Mouse (Mus musculus): ENCODE results near the gene Palm3. TPM values are rescaled to one million over a fixed set of nuclear protein-coding genes. Genes with fewer than 3 reads are reported as not detected.

Gene Palm3
- polyA plus RNA-seq, 1 experiment from 2014 or later: 7.4 TPM

- H3K27ac ChIP-seq (ENCODE audit: low read depth, low read length): no peak overlapping the region
- H3K36me3 ChIP-seq (ENCODE audit: control insufficient read depth, insufficient read depth, low read length): peaks cover 4% of the 10 kb centered on the region; the same call in 1 of the 2 replicates
- no peak for ATAC-seq (ENCODE audit: low FRiP score, low TSS enrichment)
- no peaks in the 10 kb centered on the region for H3K27me3 ChIP-seq (ENCODE audit: control insufficient read depth, insufficient read depth, low read length)
- H3K4me1 ChIP-seq (ENCODE audit: control insufficient read depth, insufficient read depth, low read length): peaks cover 36% of the 10 kb centered on the region
- H3K9ac ChIP-seq (ENCODE audit: low read depth, low read length): no peak overlapping the region
- H3K9me3 ChIP-seq (ENCODE audit: control insufficient read depth, low read length): no peaks in the 10 kb centered on the region
- H3K4me2 ChIP-seq (replicated peaks; ENCODE audit: low read depth, low read length): no peak overlapping the region
- WGBS: 73% methylated on average over 2 of the region's 2 CpGs
- H3K4me3 ChIP-seq (ENCODE audit: low read length): no peak overlapping the region
Measured at GRCm38 (mm10) chr8:84069750-84070149, 48.5 kb downstream of the Palm3 start.

DNA sequence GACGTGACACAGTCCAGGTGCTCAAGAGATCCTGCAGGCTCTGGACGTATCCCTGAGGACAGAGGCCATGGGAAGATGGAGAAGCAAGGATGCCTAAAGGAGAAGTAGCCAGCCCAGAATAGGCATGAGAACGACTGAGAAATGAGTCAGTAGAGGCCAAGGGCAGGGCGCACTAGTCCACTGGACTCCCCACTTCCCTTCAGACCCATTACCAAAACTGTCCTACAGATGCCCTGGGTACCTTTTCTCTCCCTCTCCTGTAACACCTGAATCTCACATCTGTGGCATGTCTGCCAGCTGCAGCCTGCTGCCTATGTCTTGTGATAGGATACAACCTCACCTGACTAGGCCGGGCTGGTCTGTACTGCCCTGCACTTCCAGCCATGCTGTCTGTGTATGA is 49.0 kb downstream of the Palm3 start:
- Histone ChIP-seq H3K27me3 (ENCODE audit: control insufficient read depth, insufficient read depth, low read length) (no peaks in the 10 kb centered on the region), H3K36me3 (ENCODE audit: control insufficient read depth, insufficient read depth, low read length) (peaks cover 4% of the 10 kb centered on the region; the same call in 1 of the 2 replicates), H3K9me3 (ENCODE audit: control insufficient read depth, low read length) (no peaks in the 10 kb centered on the region), H3K9ac (ENCODE audit: low read depth, low read length) (no peak overlapping the region), H3K4me1 (ENCODE audit: control insufficient read depth, insufficient read depth, low read length) (peaks cover 36% of the 10 kb centered on the region), H3K27ac (ENCODE audit: low read depth, low read length) (no peak overlapping the region), H3K4me2 (replicated peaks; ENCODE audit: low read depth, low read length) (no peak overlapping the region), H3K4me3 (ENCODE audit: low read length) (no peak overlapping the region)
- ATAC-seq (ENCODE audit: low FRiP score, low TSS enrichment): no peak
- WGBS: 90% methylated on average over 5 of the region's 5 CpGs

- no peak for ATAC-seq (ENCODE audit: low FRiP score, low TSS enrichment)
- peaks cover 36% of the 10 kb centered on the region for H3K4me1 ChIP-seq (ENCODE audit: control insufficient read depth, insufficient read depth, low read length)
- H3K9me3 ChIP-seq (ENCODE audit: control insufficient read depth, low read length): no peaks in the 10 kb centered on the region
- H3K9ac ChIP-seq (ENCODE audit: low read depth, low read length): no peak overlapping the region
- WGBS: 93% methylated on average over 2 of the region's 2 CpGs
- peaks cover 4% of the 10 kb centered on the region; the same call in 1 of the 2 replicates for H3K36me3 ChIP-seq (ENCODE audit: control insufficient read depth, insufficient read depth, low read length)
- H3K4me2 ChIP-seq (replicated peaks; ENCODE audit: low read depth, low read length): no peak overlapping the region
- H3K27ac ChIP-seq (ENCODE audit: low read depth, low read length): no peak overlapping the region
- H3K4me3 ChIP-seq (ENCODE audit: low read length): no peak overlapping the region
- no peaks in the 10 kb centered on the region for H3K27me3 ChIP-seq (ENCODE audit: control insufficient read depth, insufficient read depth, low read length)
Measured at GRCm38 (mm10) chr8:84070667-84071066, 49.4 kb downstream of the Palm3 start.

- WGBS: 60% methylated on average over 3 of the region's 3 CpGs
- H3K36me3 ChIP-seq (ENCODE audit: control insufficient read depth, insufficient read depth, low read length): peaks cover 9% of the 10 kb centered on the region; the same call in 1 of the 2 replicates
- no peaks in the 10 kb centered on the region for H3K27me3 ChIP-seq (ENCODE audit: control insufficient read depth, insufficient read depth, low read length)
- H3K4me2 ChIP-seq (replicated peaks; ENCODE audit: low read depth, low read length): no peak overlapping the region
- no peak overlapping the region for H3K27ac ChIP-seq (ENCODE audit: low read depth, low read length)
- H3K9ac ChIP-seq (ENCODE audit: low read depth, low read length): no peak overlapping the region
- no peak overlapping the region for H3K4me3 ChIP-seq (ENCODE audit: low read length)
- peaks cover 36% of the 10 kb centered on the region for H3K4me1 ChIP-seq (ENCODE audit: control insufficient read depth, insufficient read depth, low read length)
- ATAC-seq (ENCODE audit: low FRiP score, low TSS enrichment): no peak
- H3K9me3 ChIP-seq (ENCODE audit: control insufficient read depth, low read length): no peaks in the 10 kb centered on the region
Measured at GRCm38 (mm10) chr8:84071921-84072320, 50.6 kb downstream of the Palm3 start.

GRCm38 (mm10) chr8:84072321-84072720 is 51.0 kb downstream of the Palm3 start:
- no peak for ATAC-seq (ENCODE audit: low FRiP score, low TSS enrichment)
- H3K9me3 ChIP-seq (ENCODE audit: control insufficient read depth, low read length): no peaks in the 10 kb centered on the region
- H3K36me3 ChIP-seq (ENCODE audit: control insufficient read depth, insufficient read depth, low read length): peaks cover 9% of the 10 kb centered on the region; the same call in 1 of the 2 replicates
- 90% methylated on average over 10 of the region's 10 CpGs for WGBS
- H3K27me3 ChIP-seq (ENCODE audit: control insufficient read depth, insufficient read depth, low read length): no peaks in the 10 kb centered on the region
- H3K27ac ChIP-seq (ENCODE audit: low read depth, low read length): no peak overlapping the region
- H3K4me3 ChIP-seq (ENCODE audit: low read length): no peak overlapping the region
- peaks cover 36% of the 10 kb centered on the region for H3K4me1 ChIP-seq (ENCODE audit: control insufficient read depth, insufficient read depth, low read length)
- no peak overlapping the region for H3K9ac ChIP-seq (ENCODE audit: low read depth, low read length)
- H3K4me2 ChIP-seq (replicated peaks; ENCODE audit: low read depth, low read length): no peak overlapping the region

DNA sequence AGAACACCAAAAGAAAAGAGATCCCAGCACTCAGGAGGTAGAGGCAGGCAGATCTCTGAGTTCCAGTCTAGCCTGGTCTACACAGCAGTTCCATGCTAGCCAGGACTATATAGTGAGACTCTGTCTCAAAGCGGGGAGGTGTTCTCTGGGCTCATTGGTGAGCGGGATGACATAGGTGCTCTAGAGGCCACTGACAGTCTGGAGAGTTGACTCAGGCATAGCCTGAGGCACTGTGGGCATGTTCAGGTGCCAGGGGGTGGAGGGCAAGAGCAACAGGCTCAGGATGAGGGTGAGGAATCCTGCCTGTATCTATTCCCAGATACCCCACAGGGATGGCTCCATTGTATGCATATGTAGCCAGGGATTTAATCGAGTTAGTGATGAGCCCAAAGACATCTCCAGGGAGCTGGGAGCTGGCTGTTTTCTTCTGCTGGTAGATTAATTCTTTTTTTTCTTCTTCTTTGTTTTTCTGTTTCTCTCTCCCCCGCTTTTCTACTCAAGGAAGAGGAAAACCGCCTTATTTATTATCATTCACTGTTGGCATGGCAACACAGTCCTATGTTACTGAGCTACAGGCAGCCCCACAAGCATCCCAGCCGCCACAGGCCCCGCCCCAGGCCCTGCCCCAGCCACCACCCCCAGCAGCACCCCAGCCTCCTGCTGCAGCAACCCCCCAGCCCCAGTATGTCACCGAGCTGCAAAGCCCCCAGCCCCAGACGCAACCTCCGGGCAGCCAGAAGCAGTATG is 52.1 kb downstream of the Palm3 start:
- H3K27me3 ChIP-seq (ENCODE audit: control insufficient read depth, insufficient read depth, low read length): no peaks in the 10 kb centered on the region
- H3K4me2 ChIP-seq (replicated peaks; ENCODE audit: low read depth, low read length): no peak overlapping the region
- H3K9me3 ChIP-seq (ENCODE audit: control insufficient read depth, low read length): no peaks in the 10 kb centered on the region
- H3K36me3 ChIP-seq (ENCODE audit: control insufficient read depth, insufficient read depth, low read length): peaks cover 12% of the 10 kb centered on the region; the same call in 1 of the 2 replicates
- H3K9ac ChIP-seq (ENCODE audit: low read depth, low read length): no peak overlapping the region
- H3K4me1 ChIP-seq (ENCODE audit: control insufficient read depth, insufficient read depth, low read length): peaks cover 25% of the 10 kb centered on the region
- ATAC-seq (ENCODE audit: low FRiP score, low TSS enrichment): no peak
- H3K4me3 ChIP-seq (ENCODE audit: low read length): no peak overlapping the region
- H3K27ac ChIP-seq (ENCODE audit: low read depth, low read length): no peak overlapping the region
- 58% methylated on average over 10 of the region's 10 CpGs for WGBS

GRCm38 (mm10) chr8:84076412-84076811 is 55.1 kb downstream of the Palm3 start:
- Histone ChIP-seq H3K9ac (ENCODE audit: low read depth, low read length) (no peak overlapping the region), H3K4me3 (ENCODE audit: low read length) (no peak overlapping the region), H3K4me2 (replicated peaks; ENCODE audit: low read depth, low read length) (no peak overlapping the region), H3K36me3 (ENCODE audit: control insufficient read depth, insufficient read depth, low read length) (peaks cover 30% of the 10 kb centered on the region), H3K4me1 (ENCODE audit: control insufficient read depth, insufficient read depth, low read length) (peaks cover 9% of the 10 kb centered on the region), H3K27ac (ENCODE audit: low read depth, low read length) (no peak overlapping the region), H3K9me3 (ENCODE audit: control insufficient read depth, low read length) (no peaks in the 10 kb centered on the region), H3K27me3 (ENCODE audit: control insufficient read depth, insufficient read depth, low read length) (no peaks in the 10 kb centered on the region)
- no peak for ATAC-seq (ENCODE audit: low FRiP score, low TSS enrichment)
- WGBS: 87% methylated on average over 1 of the region's 1 CpGs

DNA sequence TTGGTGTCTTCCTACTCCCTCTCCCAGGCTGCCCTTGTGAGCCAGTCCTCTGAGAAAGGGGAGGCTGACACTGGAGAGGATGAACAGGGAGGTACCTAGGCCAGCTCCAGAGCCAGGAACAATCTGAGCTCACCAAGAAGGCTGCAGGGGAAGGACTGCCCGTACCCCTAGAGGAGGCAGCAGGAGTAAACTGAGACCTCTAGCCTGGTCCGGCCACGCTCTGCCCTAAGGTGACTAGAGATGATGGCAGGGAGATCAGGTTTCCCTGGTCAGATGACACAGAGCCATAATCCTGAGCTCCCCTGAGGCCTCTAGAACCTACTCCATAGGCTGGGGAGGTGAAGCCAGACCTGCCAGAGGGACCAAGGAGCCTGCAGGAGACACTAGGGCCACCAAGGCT is 55.6 kb downstream of the Palm3 start:
- H3K9ac ChIP-seq (ENCODE audit: low read depth, low read length): no peak overlapping the region
- H3K36me3 ChIP-seq (ENCODE audit: control insufficient read depth, insufficient read depth, low read length): peaks cover 32% of the 10 kb centered on the region
- H3K4me1 ChIP-seq (ENCODE audit: control insufficient read depth, insufficient read depth, low read length): peaks cover 9% of the 10 kb centered on the region
- no peak for ATAC-seq (ENCODE audit: low FRiP score, low TSS enrichment)
- no peaks in the 10 kb centered on the region for H3K9me3 ChIP-seq (ENCODE audit: control insufficient read depth, low read length)
- H3K27ac ChIP-seq (ENCODE audit: low read depth, low read length): no peak overlapping the region
- 28% methylated on average over 3 of the region's 3 CpGs for WGBS
- H3K4me2 ChIP-seq (replicated peaks; ENCODE audit: low read depth, low read length): no peak overlapping the region
- no peak overlapping the region for H3K4me3 ChIP-seq (ENCODE audit: low read length)
- H3K27me3 ChIP-seq (ENCODE audit: control insufficient read depth, insufficient read depth, low read length): no peaks in the 10 kb centered on the region

DNA sequence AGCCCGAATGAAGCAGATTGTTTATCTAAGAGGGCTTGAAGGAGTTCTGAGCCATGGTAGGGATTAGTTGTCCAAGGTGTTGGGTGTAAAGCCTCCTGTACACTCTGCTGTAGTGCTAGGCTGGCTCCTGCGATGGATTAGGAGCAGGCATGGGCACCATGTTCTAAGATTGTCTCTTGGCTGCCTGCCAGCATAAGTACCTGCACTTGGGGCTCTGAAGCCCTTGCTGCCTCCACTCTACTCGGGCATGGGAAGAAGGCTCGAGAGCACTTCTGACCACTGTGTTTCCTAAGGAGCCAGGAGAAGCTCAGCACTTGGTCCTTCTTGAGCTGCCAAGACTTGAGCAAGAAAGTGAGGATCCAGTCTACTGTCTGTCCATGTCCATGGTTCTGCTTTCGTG is 57.9 kb downstream of the Palm3 start:
- H3K4me1 ChIP-seq (ENCODE audit: control insufficient read depth, insufficient read depth, low read length): no peaks in the 10 kb centered on the region
- no peak overlapping the region for H3K27ac ChIP-seq (ENCODE audit: low read depth, low read length)
- no peak overlapping the region for H3K4me2 ChIP-seq (replicated peaks; ENCODE audit: low read depth, low read length)
- H3K27me3 ChIP-seq (ENCODE audit: control insufficient read depth, insufficient read depth, low read length): no peaks in the 10 kb centered on the region
- no peaks in the 10 kb centered on the region for H3K9me3 ChIP-seq (ENCODE audit: control insufficient read depth, low read length)
- no peak for ATAC-seq (ENCODE audit: low FRiP score, low TSS enrichment)
- no peak overlapping the region for H3K4me3 ChIP-seq (ENCODE audit: low read length)
- 82% methylated on average over 5 of the region's 5 CpGs for WGBS
- H3K36me3 ChIP-seq (ENCODE audit: control insufficient read depth, insufficient read depth, low read length): peaks cover 53% of the 10 kb centered on the region
- H3K9ac ChIP-seq (ENCODE audit: low read depth, low read length): no peak overlapping the region

Measured in kidney, embryonic 14.5 days (tissue).